Mouse (Mus musculus): ENCODE measurements around the gene Jtb. TPM values are rescaled to one million over a fixed set of nuclear protein-coding genes. Genes with fewer than 3 reads are reported as not detected.

Gene Jtb
- polyA plus RNA-seq, 1 experiment from 2014 or later = 131 TPM

- DNase-seq (ENCODE audit: low spot score) (peak; percentile 15), ATAC-seq (ENCODE audit: low FRiP score, low TSS enrichment) (no peak)
- Histone ChIP-seq H3K4me3 (ENCODE audit: low read depth, low read length) (peak overlapping the region; percentile 90), H3K9me3 (ENCODE audit: control insufficient read depth, low read length) (no peaks in the 10 kb centered on the region), H3K27me3 (ENCODE audit: control insufficient read depth, insufficient read depth, low read length) (no peaks in the 10 kb centered on the region), H3K4me2 (replicated peaks; ENCODE audit: low read depth) (peak overlapping the region; percentile 57), H3K4me1 (replicated peaks; ENCODE audit: control insufficient read depth, insufficient read depth) (peaks cover 4% of the 10 kb centered on the region; the same call in 1 of the 2 replicates), H3K9ac (ENCODE audit: low read length) (peak overlapping the region; percentile 98), H3K36me3 (ENCODE audit: control insufficient read depth, insufficient read depth, low read length) (peaks cover 6% of the 10 kb centered on the region), H3K27ac (replicated peaks) (no peak overlapping the region)
- TF ChIP-seq CTCF (IDR thresholded peaks at IDR 0.05; ENCODE audit: low read depth) (no peak), EP300 (optimal IDR thresholded peaks at IDR 0.05) (no peak)
- WGBS = 54% methylated on average over 13 of the region's 13 CpGs
These were observed 19.7 kb upstream of the Jtb start for GRCm38 (mm10) chr3:90211475-90212398.

GRCm38 (mm10) chr3:90212723-90213122 is 18.7 kb upstream of the Jtb start:
- H3K27ac ChIP-seq (replicated peaks) = no peak overlapping the region

GRCm38 (mm10) chr3:90213377-90213866 is 18.0 kb upstream of the Jtb start, which contains the start of the genes Rps27 and Rab13:
Gene Rps27 (minus strand): TSS chr3:90213651.
Gene Rab13 (plus strand): TSS chr3:90213695.
- Histone ChIP-seq H3K9me3 (ENCODE audit: control insufficient read depth, low read length) (no peaks in the 10 kb centered on the region), H3K9ac (ENCODE audit: low read length) (peak within 1 kb of the TSS; percentile 98), H3K4me1 (replicated peaks; ENCODE audit: control insufficient read depth, insufficient read depth) (peaks cover 4% of the 10 kb centered on the region; the same call in 1 of the 2 replicates), H3K4me3 (ENCODE audit: low read depth, low read length) (peak within 1 kb of the TSS; percentile 90), H3K27ac (replicated peaks) (peak within 1 kb of the TSS; percentile 92), H3K4me2 (replicated peaks; ENCODE audit: low read depth) (peak within 1 kb of the TSS; percentile 59), H3K36me3 (ENCODE audit: control insufficient read depth, insufficient read depth, low read length) (peaks cover 5% of the 10 kb centered on the region), H3K27me3 (ENCODE audit: control insufficient read depth, insufficient read depth, low read length) (no peaks in the 10 kb centered on the region)
- WGBS = under 1% methylated on average over 42 of the region's 42 CpGs
- peak; percentile 90 for DNase-seq (ENCODE audit: low spot score)
- TF ChIP-seq CTCF (IDR thresholded peaks at IDR 0.05; ENCODE audit: low read depth) = no peak
- TF ChIP-seq EP300 (optimal IDR thresholded peaks at IDR 0.05) = no peak
- peak; percentile 94 for ATAC-seq (ENCODE audit: low FRiP score, low TSS enrichment)

More at GRCm38 (mm10) chr3:90212723-90213122, 18.7 kb upstream of the Jtb start:
- Histone ChIP-seq H3K9ac (ENCODE audit: low read length) (peak overlapping the region; percentile 98), H3K9me3 (ENCODE audit: control insufficient read depth, low read length) (no peaks in the 10 kb centered on the region), H3K4me1 (replicated peaks; ENCODE audit: control insufficient read depth, insufficient read depth) (peaks cover 4% of the 10 kb centered on the region; the same call in 1 of the 2 replicates), H3K4me2 (replicated peaks; ENCODE audit: low read depth) (peak overlapping the region; percentile 57), H3K4me3 (ENCODE audit: low read depth, low read length) (peak overlapping the region; percentile 90), H3K27me3 (ENCODE audit: control insufficient read depth, insufficient read depth, low read length) (no peaks in the 10 kb centered on the region), H3K36me3 (ENCODE audit: control insufficient read depth, insufficient read depth, low read length) (peaks cover 6% of the 10 kb centered on the region)
- no peak for ATAC-seq (ENCODE audit: low FRiP score, low TSS enrichment)
- no peak for TF ChIP-seq EP300 (optimal IDR thresholded peaks at IDR 0.05)
- no peak for TF ChIP-seq CTCF (IDR thresholded peaks at IDR 0.05; ENCODE audit: low read depth)
- no peak for DNase-seq (ENCODE audit: low spot score)
- 3% methylated on average over 5 of the region's 5 CpGs for WGBS

GRCm38 (mm10) chr3:90213956-90214684 is 17.3 kb upstream of the Jtb start:
- ATAC-seq (ENCODE audit: low FRiP score, low TSS enrichment) (no peak; the same call in 1 of the 2 replicates), DNase-seq (ENCODE audit: low spot score) (no peak)

GRCm38 (mm10) chr3:90215825-90216380 is 15.5 kb upstream of the Jtb start:
- ATAC-seq (ENCODE audit: low FRiP score, low TSS enrichment) (no peak), DNase-seq (ENCODE audit: low spot score) (no peak)
- H3K4me1 ChIP-seq (replicated peaks; ENCODE audit: control insufficient read depth, insufficient read depth) = peaks cover 4% of the 10 kb centered on the region; the same call in 1 of the 2 replicates
- H3K27me3 ChIP-seq (ENCODE audit: control insufficient read depth, insufficient read depth, low read length) = no peaks in the 10 kb centered on the region
- no peak overlapping the region for H3K4me2 ChIP-seq (replicated peaks; ENCODE audit: low read depth)
- WGBS = 45% methylated on average over 1 of the region's 1 CpGs
- H3K4me3 ChIP-seq (ENCODE audit: low read depth, low read length) = no peak overlapping the region
- H3K9me3 ChIP-seq (ENCODE audit: control insufficient read depth, low read length) = no peaks in the 10 kb centered on the region
- no peaks in the 10 kb centered on the region for H3K36me3 ChIP-seq (ENCODE audit: control insufficient read depth, insufficient read depth, low read length)
- TF ChIP-seq EP300 (optimal IDR thresholded peaks at IDR 0.05) (no peak), CTCF (IDR thresholded peaks at IDR 0.05; ENCODE audit: low read depth) (peak; percentile 50)
- H3K27ac ChIP-seq (replicated peaks) = no peak overlapping the region
- H3K9ac ChIP-seq (ENCODE audit: low read length) = no peak overlapping the region

More at GRCm38 (mm10) chr3:90213956-90214684, 17.3 kb upstream of the Jtb start:
- H3K4me1 ChIP-seq (replicated peaks; ENCODE audit: control insufficient read depth, insufficient read depth) = peaks cover 4% of the 10 kb centered on the region; the same call in 1 of the 2 replicates
- TF ChIP-seq CTCF (IDR thresholded peaks at IDR 0.05; ENCODE audit: low read depth) (no peak), EP300 (optimal IDR thresholded peaks at IDR 0.05) (no peak)
- H3K36me3 ChIP-seq (ENCODE audit: control insufficient read depth, insufficient read depth, low read length) = peaks cover 3% of the 10 kb centered on the region; the same call in 1 of the 2 replicates
- peak overlapping the region; percentile 90 for H3K4me3 ChIP-seq (ENCODE audit: low read depth, low read length)
- no peak overlapping the region for H3K27ac ChIP-seq (replicated peaks)
- no peaks in the 10 kb centered on the region for H3K9me3 ChIP-seq (ENCODE audit: control insufficient read depth, low read length)
- peak overlapping the region; percentile 59 for H3K4me2 ChIP-seq (replicated peaks; ENCODE audit: low read depth)
- H3K27me3 ChIP-seq (ENCODE audit: control insufficient read depth, insufficient read depth, low read length) = no peaks in the 10 kb centered on the region
- H3K9ac ChIP-seq (ENCODE audit: low read length) = no peak overlapping the region
- 12% methylated on average over 12 of the region's 12 CpGs for WGBS

Data from stomach, postnatal 0 days (tissue).